Mouse (Mus musculus): ENCODE results near the gene Olfr1104.

The Olfr1104 gene

GRCm38 (mm10) chr2:87026980-87027379 lies at the start of gene Olfr1104:
TSS of gene Olfr1104 (minus strand) at chr2:87027080.
- in situ Hi-C loops (cut with MseI, MboI): no loop called here

- in situ Hi-C loops (cut with MseI, MboI): no loop called here
These were observed 48.8 kb upstream of the Olfr1104 start, which contains the start of gene Olfr1107 for GRCm38 (mm10) chr2:87075717-87076116. TSS of gene Olfr1107 (minus strand) at chr2:87075817.

DNA sequence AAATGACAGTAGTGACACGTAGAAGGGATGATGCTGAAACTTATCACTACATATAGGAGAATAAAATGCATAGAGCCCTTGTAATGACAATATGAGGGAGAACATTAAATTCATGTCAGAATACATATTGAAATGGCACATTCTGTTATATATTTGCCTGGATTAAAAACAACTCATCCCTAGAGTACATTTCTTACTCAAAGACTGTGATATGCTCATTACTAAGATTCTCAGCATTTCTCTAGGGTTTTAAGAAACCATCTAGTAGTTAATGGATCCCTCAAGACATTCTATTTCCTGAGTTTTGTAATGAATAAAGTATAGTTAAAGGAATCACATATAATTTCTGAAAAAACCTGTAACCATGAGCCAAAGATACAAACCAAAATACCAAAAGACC lies 25.3 kb upstream of the Olfr1104 start, which contains the start of gene Olfr1106:
Gene Olfr1106 (minus strand): TSS at position 101 of the 400 bp plus-strand sequence.
- in situ Hi-C loops (cut with MseI, MboI): no loop called here

DNA sequence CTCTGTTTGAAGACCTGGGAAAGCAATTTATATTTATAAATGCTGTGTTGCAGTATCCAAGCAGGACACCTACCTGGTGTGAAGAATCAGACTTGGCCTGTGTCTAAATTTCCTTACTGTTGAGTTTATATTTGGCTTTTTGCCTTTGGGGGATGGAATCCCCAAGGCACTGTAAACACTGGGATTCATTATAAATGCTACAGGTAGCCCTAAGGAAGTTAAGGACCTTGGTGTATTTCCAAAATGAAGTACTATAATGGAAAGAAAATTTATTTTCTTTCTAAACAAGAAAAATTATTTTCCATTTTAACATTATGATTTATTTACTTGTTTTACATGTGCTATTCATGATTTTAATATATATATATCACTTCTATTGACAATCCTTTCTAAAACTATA lies 9.6 kb upstream of the Olfr1104 start, which contains the start of gene Olfr1105:
Gene Olfr1105 (minus strand): TSS at position 101 of the 400 bp plus-strand sequence.
- in situ Hi-C loops (cut with MseI, MboI): no loop called here

GRCm38 (mm10) chr2:86998098-86998497 lies 28.8 kb downstream of the Olfr1104 start, which contains the start of gene Olfr1102:
TSS of gene Olfr1102 (plus strand) at chr2:86998398.
- in situ Hi-C loops (cut with MseI, MboI): no loop called here

DNA sequence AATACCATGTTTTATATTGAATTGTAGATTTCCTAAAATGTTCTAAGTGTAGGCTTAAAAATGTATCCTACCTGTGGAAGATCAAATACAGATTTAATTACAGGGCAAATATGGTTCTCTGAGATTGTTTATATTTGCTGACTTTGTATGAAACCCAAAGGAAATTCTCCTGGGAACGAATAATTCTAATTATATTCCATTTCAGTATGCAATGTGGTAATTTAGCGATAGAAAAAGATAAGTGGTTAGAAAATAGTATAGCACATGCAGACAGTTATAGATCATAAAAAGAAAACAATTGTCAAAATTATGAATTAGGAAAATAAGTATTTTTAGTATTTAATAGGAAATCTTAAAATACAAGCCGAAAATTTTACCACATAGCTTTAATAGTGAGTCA lies 35.8 kb downstream of the Olfr1104 start, which contains the start of gene Olfr1101:
Gene Olfr1101 (minus strand): TSS at position 101 of the 400 bp plus-strand sequence.
- in situ Hi-C loops (cut with MseI, MboI): no loop called here

DNA sequence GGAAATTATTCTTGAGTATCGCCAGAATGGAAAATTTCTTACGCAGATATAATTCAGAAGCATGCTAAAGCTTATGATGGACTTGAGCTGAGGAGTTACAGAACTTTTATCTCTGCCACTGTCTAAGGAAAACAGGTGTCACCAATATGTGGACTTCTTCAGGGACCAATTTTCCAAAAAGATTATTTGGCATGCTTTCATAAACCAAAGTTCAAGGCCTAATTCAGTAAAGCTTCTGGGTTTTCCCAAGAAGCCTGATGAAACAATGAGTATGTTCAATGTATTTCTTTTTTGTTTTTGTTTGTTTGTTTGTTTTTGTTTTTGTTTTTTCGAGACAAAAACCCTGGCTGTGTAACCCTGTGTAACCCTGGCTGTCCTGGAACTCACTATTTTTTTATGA lies 47.0 kb downstream of the Olfr1104 start, which contains the start of gene Olfr1100:
Gene Olfr1100 (minus strand): TSS at position 101 of the 400 bp plus-strand sequence.
- in situ Hi-C loops (cut with MseI, MboI): no loop called here
